Mouse (Mus musculus) liver, postnatal 0 days (tissue): Measurements from ENCODE around the gene Olfr148. TPM values are rescaled to one million over a fixed set of nuclear protein-coding genes. Genes with fewer than 3 reads are reported as not detected.

ENCODE experiments used
- ATAC-seq: fragments of 200-750 bp; cut with Nextera tagmentation; 2 replicates; pipeline ENCODE4 v1.8.0; 2017; ENCODE audit warnings: mild to moderate bottlenecking, moderate library complexity
- DNase-seq: peaks from one replicate; pipeline ENCODE4 v3.0.0-alpha.2; 2016
- H3K27ac ChIP-seq: fragments of 300-500 bp; sonication (generic); 2 replicates; pipeline ENCODE4 v1.5.1; 2014; ENCODE audit warnings: antibody characterized with exemption, moderate library complexity, mild to moderate bottlenecking, low read depth
- H3K27me3 ChIP-seq: fragments of 300-500 bp; sonication (generic); 2 replicates; pipeline ENCODE4 v1.6.1; 2014; ENCODE audit warnings: low read length, control low read depth, mixed read lengths; ENCODE audit not compliant: insufficient read depth
- H3K36me3 ChIP-seq: fragments of 300-500 bp; sonication (generic); replicated peaks from 2 replicates; pipeline ENCODE4 v1.6.1; 2014; ENCODE audit warnings: mild to moderate bottlenecking, control low read depth, low read length, moderate library complexity, mixed read lengths; ENCODE audit not compliant: insufficient read depth
- H3K4me1 ChIP-seq: fragments of 300-500 bp; sonication (generic); 2 replicates; pipeline ENCODE4 v1.6.1; 2014; ENCODE audit warnings: antibody characterized with exemption, mild to moderate bottlenecking, control low read depth; ENCODE audit not compliant: insufficient read depth
- H3K4me2 ChIP-seq: fragments of 300-500 bp; sonication (generic); 2 replicates; pipeline ENCODE4 v1.6.1; 2014; ENCODE audit warnings: low read depth, mild to moderate bottlenecking, low read length, moderate library complexity, mixed read lengths
- H3K4me3 ChIP-seq: fragments of 300-500 bp; sonication (generic); 2 replicates; pipeline ENCODE4 v1.5.1; 2014; ENCODE audit warnings: low read depth, low read length
- H3K9ac ChIP-seq: fragments of 300-500 bp; sonication (generic); replicated peaks from 2 replicates; pipeline ENCODE4 v1.6.1; 2014; ENCODE audit warnings: mild to moderate bottlenecking, moderate library complexity
- H3K9me3 ChIP-seq: fragments of 300-500 bp; sonication (generic); 2 replicates; pipeline ENCODE4 v1.6.1; 2016; ENCODE audit warnings: mild to moderate bottlenecking, control low read depth, low read length, mixed read lengths
- CTCF ChIP-seq: sonication (generic); IDR thresholded peaks from 2 replicates; pipeline ENCODE4 v1.5.1; 2016; ENCODE audit warnings: antibody characterized with exemption, low read depth
- EP300 ChIP-seq: IDR thresholded peaks from 2 replicates; pipeline ENCODE4 v1.6.1; 2016; ENCODE audit warnings: antibody characterized with exemption, low read depth, mild to moderate bottlenecking
- WGBS: fragments of 180-500 bp; shearing (Covaris S2); extraction: QIAGEN DNeasy Blood & Tissue Kit; methylation state at CpG from one replicate; pipeline ENCODE4 v1.1.7; 2014; ENCODE audit not compliant: insufficient replicate concordance; 5-methylcytosine and 5-hydroxymethylcytosine counted together
- polyA plus RNA-seq: library from polyadenylated mRNA; unstranded; fragments of >200 nt; fragmentation: Nextera tagmentation; extraction: Ambion mirVana; gene quantifications from 2 replicates; pipeline ENCODE4 v1.2.1, GENCODE M21; 2015

Gene Olfr148
- polyA plus RNA-seq, 1 experiment from 2014 or later = not detected

DNA sequence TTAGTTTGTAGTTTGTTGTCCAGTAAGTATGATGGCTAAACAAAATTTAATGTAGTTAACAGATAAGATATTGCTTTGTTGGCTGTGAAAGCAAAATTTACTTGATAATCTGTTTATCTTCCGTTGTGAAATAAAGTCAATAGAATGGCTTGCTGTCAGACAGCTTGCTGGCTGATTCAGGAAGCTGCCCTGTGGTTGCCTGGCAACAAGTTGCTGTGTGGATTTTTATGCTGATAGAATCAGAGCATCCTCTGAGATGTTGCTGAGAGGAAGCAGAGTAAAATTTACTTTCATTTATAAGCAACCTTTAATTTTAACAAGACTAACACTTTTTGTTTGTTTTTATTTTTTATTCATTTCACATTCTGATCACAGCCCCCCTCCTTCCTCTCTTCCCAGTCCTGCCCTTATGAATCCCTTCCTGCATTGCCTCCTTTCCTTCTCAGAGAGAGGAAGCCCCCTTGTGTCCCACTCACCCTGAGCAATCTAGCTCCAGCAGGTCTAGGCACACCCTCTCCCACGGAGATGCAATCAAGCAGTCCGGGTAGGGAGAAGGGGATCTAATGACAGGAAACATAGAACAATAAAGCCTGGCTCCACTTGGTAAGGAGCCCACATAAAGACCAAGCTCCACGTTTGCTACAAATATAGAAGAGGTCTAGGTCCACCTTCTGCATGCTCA, 23.6 kb downstream of the Olfr148 start:
- no peaks in the 10 kb centered on the region for H3K9me3 ChIP-seq
- 11% methylated on average over 4 of the region's 4 CpGs for WGBS

DNA sequence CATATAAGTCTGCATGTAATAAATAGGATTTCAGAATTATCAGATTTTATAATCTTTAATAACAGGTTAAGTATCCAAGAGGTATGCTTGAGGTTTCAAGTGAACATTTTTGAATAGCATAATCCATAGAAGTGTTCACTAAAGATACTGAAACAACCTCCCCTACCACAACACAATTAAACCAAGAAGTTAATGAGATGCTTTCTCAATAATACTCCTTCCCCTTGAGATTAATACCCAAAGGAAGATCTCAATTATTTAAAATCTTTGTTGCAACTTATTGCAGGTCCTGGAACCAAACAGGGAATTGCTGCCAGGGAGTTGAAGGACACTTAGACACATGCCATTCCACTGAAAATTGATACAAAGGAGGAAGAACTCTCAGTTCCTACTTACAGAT, 34.3 kb downstream of the Olfr148 start, which contains the start of gene Olfr961:
Gene Olfr961 (plus strand): TSS at position 301 of the 400 bp plus-strand sequence.
- ATAC-seq = no peak
- Histone ChIP-seq H3K9ac (no peak within 1 kb of the TSS), H3K4me1 (no peaks in the 10 kb centered on the region), H3K4me2 (no peak within 1 kb of the TSS), H3K9me3 (no peaks in the 10 kb centered on the region), H3K27me3 (no peaks in the 10 kb centered on the region), H3K4me3 (no peak within 1 kb of the TSS), H3K27ac (no peak within 1 kb of the TSS), H3K36me3 (no peaks in the 10 kb centered on the region)
- no peak for DNase-seq
- no peak for TF ChIP-seq CTCF
- TF ChIP-seq EP300 = no peak

More for the DNA sequence above, 23.6 kb downstream of the Olfr148 start:
- Histone ChIP-seq H3K9ac (no peak overlapping the region), H3K4me3 (no peak overlapping the region), H3K4me2 (no peak overlapping the region), H3K27ac (no peak overlapping the region), H3K27me3 (no peaks in the 10 kb centered on the region), H3K36me3 (no peaks in the 10 kb centered on the region), H3K4me1 (no peaks in the 10 kb centered on the region)
- ATAC-seq = no peak
- no peak for DNase-seq
- TF ChIP-seq CTCF = no peak
- TF ChIP-seq EP300 = no peak

DNA sequence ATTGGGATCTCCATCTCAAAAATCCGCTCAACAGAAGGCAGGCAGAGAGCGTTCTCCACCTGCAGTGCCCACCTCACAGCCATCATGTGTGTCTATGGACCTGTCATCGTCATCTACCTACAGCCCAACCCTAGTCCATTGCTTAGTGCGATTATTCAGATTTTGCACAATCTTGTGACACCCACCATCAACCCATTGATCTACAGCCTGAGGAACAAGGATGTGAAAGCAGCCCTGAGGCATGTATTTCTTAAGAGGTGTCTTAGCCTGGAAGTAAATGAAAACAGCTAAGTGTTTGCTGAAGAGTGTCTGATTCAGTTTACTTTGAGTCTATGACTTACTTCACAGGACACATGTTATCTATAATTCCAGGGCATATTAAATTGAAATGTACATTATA, 36.9 kb downstream of the Olfr148 start:
- no peak for ATAC-seq
- 78% methylated on average over 4 of the region's 4 CpGs for WGBS
- no peaks in the 10 kb centered on the region for H3K27me3 ChIP-seq
- DNase-seq = no peak
- H3K4me3 ChIP-seq = no peak overlapping the region
- no peaks in the 10 kb centered on the region for H3K4me1 ChIP-seq
- no peaks in the 10 kb centered on the region for H3K9me3 ChIP-seq
- TF ChIP-seq CTCF = no peak
- no peak for TF ChIP-seq EP300
- no peak overlapping the region for H3K9ac ChIP-seq
- H3K4me2 ChIP-seq = no peak overlapping the region
- H3K27ac ChIP-seq = no peak overlapping the region
- H3K36me3 ChIP-seq = no peaks in the 10 kb centered on the region

DNA sequence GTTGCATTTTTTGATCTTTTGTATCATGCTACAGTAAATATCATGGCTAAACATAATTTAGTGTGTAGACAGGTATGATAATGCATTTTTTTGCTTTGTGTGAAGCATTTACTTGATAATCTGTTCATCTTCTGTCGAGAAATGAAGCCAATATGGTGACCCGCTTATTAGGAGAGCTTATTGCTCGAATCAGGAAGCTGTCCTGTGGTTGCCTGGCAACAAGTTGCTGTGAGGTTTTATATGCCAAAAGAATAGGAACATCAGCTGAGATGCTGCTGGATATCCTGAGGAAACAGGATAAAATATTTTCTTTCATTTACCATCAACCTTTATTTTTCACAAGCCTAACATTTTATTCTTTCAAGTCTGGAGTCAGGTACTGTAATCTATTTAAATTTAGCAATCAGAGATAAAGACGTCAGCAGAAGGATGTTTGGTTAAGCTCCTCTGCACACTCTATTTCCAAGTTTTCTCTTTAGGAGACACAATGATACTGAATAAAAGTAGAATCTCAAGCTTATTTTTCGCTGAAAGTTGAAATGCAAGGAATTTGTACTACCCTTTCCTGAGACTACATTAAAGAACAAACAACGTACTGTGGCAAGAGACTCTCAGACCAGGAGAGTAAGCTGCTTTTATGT, 44.4 kb downstream of the Olfr148 start:
- ATAC-seq (no peak), DNase-seq (no peak)
- Histone ChIP-seq H3K36me3 (no peaks in the 10 kb centered on the region), H3K9ac (no peak overlapping the region), H3K4me3 (no peak overlapping the region), H3K27me3 (no peaks in the 10 kb centered on the region), H3K4me2 (no peak overlapping the region), H3K27ac (no peak overlapping the region), H3K9me3 (no peaks in the 10 kb centered on the region), H3K4me1 (no peaks in the 10 kb centered on the region)
- whole genome bisulfite sequencing = 68% methylated on average over 6 of the region's 6 CpGs
- TF ChIP-seq CTCF (no peak), EP300 (no peak)

Other genes with a start within 250 kb of the Olfr148 start
- not detected in 2 replicates for gene Olfr951, start 223.2 kb upstream of the Olfr148 start, polyA plus RNA-seq
- not detected in 2 replicates for gene Olfr952, start 183.5 kb upstream of the Olfr148 start, polyA plus RNA-seq
- not detected in 2 replicates for gene Olfr954, start 154.0 kb upstream of the Olfr148 start, polyA plus RNA-seq
- gene Olfr955, start 138.7 kb upstream of the Olfr148 start, polyA plus RNA-seq = not detected in 2 replicates
- gene Olfr44, start 116.7 kb upstream of the Olfr148 start, polyA plus RNA-seq = not detected in 2 replicates
- not detected in 2 replicates for gene Olfr957, start 94.8 kb upstream of the Olfr148 start, polyA plus RNA-seq
- gene Olfr958, start 56.6 kb upstream of the Olfr148 start, polyA plus RNA-seq = not detected in 2 replicates
- gene Olfr959, start 35.1 kb upstream of the Olfr148 start, polyA plus RNA-seq = not detected in 2 replicates
- gene AW551984, start 6.3 kb upstream of the Olfr148 start, polyA plus RNA-seq = 1.1 and 2.1 TPM in 2 replicates
- gene Olfr960, start 10.7 kb downstream of the Olfr148 start, polyA plus RNA-seq = not detected in 2 replicates
- gene Olfr961, start 34.4 kb downstream of the Olfr148 start, polyA plus RNA-seq = not detected in 2 replicates
- gene Olfr963, start 56.5 kb downstream of the Olfr148 start, polyA plus RNA-seq = not detected in 2 replicates
- not detected in 2 replicates for gene Olfr149, start 96.5 kb downstream of the Olfr148 start, polyA plus RNA-seq
- not detected in 2 replicates for gene Olfr965, start 100.7 kb downstream of the Olfr148 start, polyA plus RNA-seq
- not detected in 2 replicates for gene Olfr150, start 120.3 kb downstream of the Olfr148 start, polyA plus RNA-seq
- gene Olfr967, start 135.6 kb downstream of the Olfr148 start, polyA plus RNA-seq = not detected in 2 replicates
- gene Olfr968, start 172.6 kb downstream of the Olfr148 start, polyA plus RNA-seq = not detected in 2 replicates
- gene Olfr969, start 180.3 kb downstream of the Olfr148 start, polyA plus RNA-seq = not detected in 2 replicates
- not detected in 2 replicates for gene Olfr970, start 198.2 kb downstream of the Olfr148 start, polyA plus RNA-seq
- gene Olfr971, start 226.2 kb downstream of the Olfr148 start, polyA plus RNA-seq = not detected in 2 replicates